In the genomic region with DNA sequence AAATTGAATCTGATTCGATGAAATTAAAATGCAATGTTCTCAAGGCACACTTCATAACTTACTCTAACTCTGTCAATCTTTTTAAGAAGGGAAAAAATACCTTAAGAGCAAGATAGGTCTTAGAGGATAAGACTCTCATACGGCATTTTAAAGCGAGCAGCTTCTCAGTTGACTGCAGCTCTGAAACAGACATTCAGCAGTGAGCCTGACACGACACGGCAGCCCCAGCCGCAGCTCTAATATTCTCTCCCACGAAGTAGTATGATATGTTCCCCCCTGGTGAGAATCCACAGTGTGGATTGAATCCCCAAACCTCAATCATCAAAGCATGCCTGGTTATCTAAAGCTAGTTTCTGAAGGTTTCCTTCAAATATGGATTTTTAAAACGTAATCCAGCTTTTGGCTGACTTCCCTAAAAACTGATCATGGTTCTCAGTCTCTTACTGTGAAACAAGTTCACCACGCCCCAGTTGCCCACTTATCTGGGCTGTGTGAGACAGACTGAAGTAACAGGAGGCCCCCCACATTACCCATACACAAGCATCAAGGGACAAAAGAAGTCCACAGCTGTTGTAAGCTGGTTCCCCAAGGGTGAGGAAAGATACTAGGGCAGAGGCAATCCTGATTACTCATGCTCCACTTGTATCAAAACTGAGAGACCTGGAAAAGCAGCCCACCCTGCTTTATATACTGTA, we compare ENCODE assay signal across 13 mouse cellular contexts.
"Had no signal": no experiment of that assay in that cellular context is flagged by ENCODE, and none has a peak within 500 bp of the region (broad histone marks: within the 10 kb centered on the region; RNA-seq: fewer than 3 reads in every experiment).

No protein-coding gene starts in this region.

- DNase-seq: kidney, adult 11 months; kidney, adult 9 months; kidney, postnatal 36 days; layer of hippocampus, adult 9-11 months; layer of hippocampus, postnatal 36 days; lung, embryonic 14.5 days; lung, postnatal 14 days; thymus, adult 2 months; thymus, postnatal 25 days had no signal

- H3K4me1 ChIP-seq: liver, embryonic 12.5 days had no signal

- H3K4me2 ChIP-seq: limb, embryonic 15.5 days; liver, embryonic 12.5 days; lung, embryonic 14.5 days had no signal

- H3K36me3 ChIP-seq: limb, embryonic 15.5 days; liver, embryonic 12.5 days had no signal

- H3K27me3 ChIP-seq: limb, embryonic 15.5 days; liver, embryonic 12.5 days had no signal

- ATAC-seq: liver, embryonic 12.5 days had no signal

- H3K27ac ChIP-seq: kidney, postnatal 0 days; limb, embryonic 15.5 days; liver, embryonic 12.5 days; macrophage had no signal

- H3K4me3 ChIP-seq: limb, embryonic 15.5 days; liver, embryonic 12.5 days had no signal

- H3K9ac ChIP-seq: limb, embryonic 15.5 days; liver, embryonic 12.5 days; lung, embryonic 14.5 days had no signal

- H3K9me3 ChIP-seq: limb, embryonic 15.5 days; liver, embryonic 12.5 days had no signal
